Mouse (Mus musculus): ENCODE data around the gene Cpsf6. TPM values are rescaled to one million over a fixed set of nuclear protein-coding genes. Genes with fewer than 3 reads are reported as not detected.

Gene Cpsf6
- polyA plus RNA-seq, 1 experiment: 57.5 TPM

DNA sequence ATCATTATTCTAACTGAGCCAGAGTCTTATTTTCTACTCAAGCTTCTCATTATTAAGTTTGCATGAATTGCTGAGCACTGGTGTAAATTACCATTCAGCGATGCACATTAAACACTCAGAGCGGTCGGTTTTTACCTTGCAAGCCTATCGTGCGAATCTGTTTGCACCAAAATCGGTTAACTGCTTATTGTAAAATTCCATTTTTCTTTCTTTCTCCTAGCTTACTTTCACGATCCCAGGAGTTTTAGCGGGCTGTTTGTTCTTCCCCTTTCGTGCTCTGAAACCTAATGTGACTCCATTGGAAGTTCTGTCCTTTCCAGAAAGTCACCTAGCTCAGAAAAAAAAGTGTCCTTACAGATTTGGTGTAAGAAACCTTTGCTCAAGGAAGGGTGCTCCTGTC, 36.3 kb upstream of the Cpsf6 start:
- Histone ChIP-seq H3K4me1 (ENCODE audit: control insufficient read depth, insufficient read depth, low read length) (peaks cover 16% of the 10 kb centered on the region), H3K27ac (ENCODE audit: insufficient read depth, low read depth, low read length) (no peak overlapping the region), H3K4me3 (ENCODE audit: insufficient read depth, low read depth, low read length) (no peak overlapping the region)
- TF ChIP-seq POLR2A (IDR thresholded peaks at IDR 0.05; ENCODE audit: insufficient read depth, low read depth, low read length): no peak
- TF ChIP-seq CTCF (IDR thresholded peaks at IDR 0.05; ENCODE audit: insufficient read depth, low read depth, low read length): no peak
- 27% methylated on average over 9 of the region's 9 CpGs for whole genome bisulfite sequencing

DNA sequence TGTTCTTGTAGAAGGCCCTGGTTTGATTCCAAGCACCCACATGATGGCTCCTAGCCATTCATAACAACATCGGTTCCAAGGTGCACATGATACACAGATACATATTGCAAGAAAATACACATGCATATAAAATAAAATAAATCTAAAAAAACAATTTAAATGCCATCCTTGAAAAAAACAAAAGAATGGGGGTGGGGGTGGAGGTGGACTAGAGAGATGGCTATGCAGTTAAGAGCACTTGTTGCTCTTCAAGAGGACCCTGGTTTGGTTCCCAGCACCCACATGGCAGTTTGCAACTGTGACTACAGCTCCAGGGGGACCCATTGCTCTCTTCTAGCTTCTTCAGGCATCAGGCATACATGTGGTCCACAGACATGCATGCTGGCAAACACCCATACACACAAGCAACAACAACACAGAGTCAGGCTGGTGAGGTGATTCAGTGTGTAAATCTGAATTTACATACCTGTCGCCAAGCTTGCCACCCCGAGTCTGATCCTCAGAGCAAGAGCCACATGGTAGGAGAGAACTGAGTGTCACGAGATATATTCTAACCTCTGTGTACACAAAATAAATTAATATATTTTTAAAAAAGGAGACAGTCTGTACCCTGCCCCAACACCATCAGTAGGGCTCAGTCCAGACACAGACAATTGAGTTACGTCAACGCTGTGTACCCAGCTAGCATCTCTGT, 35.7 kb upstream of the Cpsf6 start:
- Histone ChIP-seq H3K4me3 (ENCODE audit: insufficient read depth, low read depth, low read length) (no peak overlapping the region), H3K27ac (ENCODE audit: insufficient read depth, low read depth, low read length) (no peak overlapping the region), H3K4me1 (ENCODE audit: control insufficient read depth, insufficient read depth, low read length) (peaks cover 16% of the 10 kb centered on the region)
- WGBS: 47% methylated on average over 6 of the region's 6 CpGs
- TF ChIP-seq CTCF (IDR thresholded peaks at IDR 0.05; ENCODE audit: insufficient read depth, low read depth, low read length) (no peak), POLR2A (IDR thresholded peaks at IDR 0.05; ENCODE audit: insufficient read depth, low read depth, low read length) (no peak)

DNA sequence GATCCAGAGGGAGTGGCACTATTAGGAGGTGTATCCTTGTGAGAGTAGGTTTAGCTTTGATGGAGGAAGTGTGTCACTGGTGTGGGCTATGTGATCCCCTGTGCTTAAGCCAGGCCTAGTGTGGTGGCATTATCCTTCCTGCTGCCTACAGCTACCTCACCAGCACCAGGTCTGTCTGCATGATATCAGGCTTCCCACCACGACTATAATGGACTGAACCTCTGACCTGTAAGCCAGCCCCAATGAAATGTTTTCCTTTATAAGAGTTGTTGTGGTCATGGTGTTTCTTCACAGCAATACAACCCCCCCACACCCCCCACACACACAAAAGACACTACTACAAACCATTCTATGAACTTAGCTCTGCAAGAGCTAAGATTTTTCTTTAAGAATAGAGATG, 34.9 kb upstream of the Cpsf6 start:
- 97% methylated on average over 1 of the region's 1 CpGs for WGBS
- TF ChIP-seq POLR2A (IDR thresholded peaks at IDR 0.05; ENCODE audit: insufficient read depth, low read depth, low read length) (no peak), CTCF (IDR thresholded peaks at IDR 0.05; ENCODE audit: insufficient read depth, low read depth, low read length) (no peak)
- H3K27ac ChIP-seq (ENCODE audit: insufficient read depth, low read depth, low read length): no peak overlapping the region

DNA sequence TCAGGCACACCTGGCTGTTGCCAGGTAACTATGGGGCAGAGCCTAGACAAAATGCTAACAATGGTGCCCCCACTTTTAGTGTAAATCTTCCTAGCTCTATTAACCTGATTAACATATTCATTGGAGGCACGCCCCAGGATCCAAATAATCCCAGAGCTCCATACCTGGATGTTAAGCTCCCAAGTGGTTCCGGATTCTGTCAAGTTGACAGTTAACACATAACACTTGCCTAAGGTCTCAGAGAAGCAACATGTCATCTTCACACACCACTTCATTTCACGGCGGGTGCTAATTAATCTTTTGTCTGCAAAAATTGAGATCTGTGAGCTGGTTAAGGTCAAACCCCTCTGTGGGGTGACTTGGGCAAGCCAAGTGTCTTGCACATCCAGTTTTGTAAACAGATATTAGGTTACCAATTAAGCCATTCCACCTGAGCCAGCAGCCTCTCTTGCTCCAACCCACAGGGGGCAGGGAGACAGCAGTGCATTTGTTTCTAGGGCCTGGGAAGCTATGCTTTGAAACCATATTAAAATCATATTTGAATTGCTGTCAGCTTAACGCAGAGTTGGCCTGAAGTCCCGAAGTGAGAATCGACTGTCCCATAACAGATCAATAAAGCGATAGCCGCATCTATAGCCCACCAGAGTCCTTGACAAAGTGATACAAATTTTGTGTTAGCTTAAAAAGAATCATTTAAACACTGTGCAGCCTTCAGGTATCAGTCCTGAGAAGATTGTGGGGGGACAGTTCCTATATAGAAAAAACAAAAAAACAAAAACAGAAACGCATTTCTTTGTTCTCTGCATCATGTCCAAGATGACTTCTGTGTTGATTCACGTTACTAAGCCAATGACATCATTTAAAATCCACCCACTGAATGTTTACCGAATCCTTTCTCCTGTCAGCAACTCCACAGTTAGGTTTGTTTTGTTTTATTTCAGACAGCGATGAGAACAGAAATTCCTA, 34.0 kb upstream of the Cpsf6 start:
- Histone ChIP-seq H3K4me1 (ENCODE audit: control insufficient read depth, insufficient read depth, low read length) (peaks cover 14% of the 10 kb centered on the region), H3K27ac (ENCODE audit: insufficient read depth, low read depth, low read length) (no peak overlapping the region), H3K4me3 (ENCODE audit: insufficient read depth, low read depth, low read length) (no peak overlapping the region)
- TF ChIP-seq CTCF (IDR thresholded peaks at IDR 0.05; ENCODE audit: insufficient read depth, low read depth, low read length): no peak
- TF ChIP-seq POLR2A (IDR thresholded peaks at IDR 0.05; ENCODE audit: insufficient read depth, low read depth, low read length): no peak
- 83% methylated on average over 13 of the region's 13 CpGs for WGBS

More for the DNA sequence above, 34.9 kb upstream of the Cpsf6 start:
- Histone ChIP-seq H3K4me1 (ENCODE audit: control insufficient read depth, insufficient read depth, low read length) (peaks cover 16% of the 10 kb centered on the region), H3K4me3 (ENCODE audit: insufficient read depth, low read depth, low read length) (no peak overlapping the region)

DNA sequence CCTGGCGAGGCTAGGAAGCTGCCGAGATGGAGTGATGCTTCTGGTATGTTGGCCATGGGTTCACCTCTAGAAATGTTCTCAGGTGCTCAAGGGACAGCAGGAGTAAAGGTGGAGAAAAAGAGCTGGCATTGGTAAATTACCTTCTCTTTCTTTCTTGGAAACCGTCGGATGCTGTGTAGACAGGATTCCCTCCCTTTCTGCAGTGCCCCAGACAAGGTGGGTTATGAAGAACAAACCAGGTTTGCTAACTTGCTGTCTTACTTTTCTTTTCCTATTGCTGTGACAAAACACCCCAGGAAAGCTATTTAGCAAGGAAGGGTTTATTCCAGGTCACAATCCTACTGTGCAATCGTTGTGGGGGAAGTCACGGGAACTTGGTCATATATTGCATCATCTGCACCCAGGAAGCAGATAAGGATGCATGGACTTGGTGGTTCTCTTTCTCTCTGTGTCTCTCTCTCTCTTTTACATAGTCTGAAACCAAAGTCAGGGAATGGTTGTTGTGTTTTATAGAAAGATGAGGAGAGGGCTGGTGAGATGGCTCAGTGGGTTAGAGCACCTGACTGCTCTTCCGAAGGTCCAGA, 32.8 kb upstream of the Cpsf6 start:
- H3K4me3 ChIP-seq (ENCODE audit: insufficient read depth, low read depth, low read length): no peak overlapping the region
- H3K27ac ChIP-seq (ENCODE audit: insufficient read depth, low read depth, low read length): no peak overlapping the region
- H3K4me1 ChIP-seq (ENCODE audit: control insufficient read depth, insufficient read depth, low read length): peaks cover 4% of the 10 kb centered on the region
- TF ChIP-seq CTCF (IDR thresholded peaks at IDR 0.05; ENCODE audit: insufficient read depth, low read depth, low read length): no peak
- TF ChIP-seq POLR2A (IDR thresholded peaks at IDR 0.05; ENCODE audit: insufficient read depth, low read depth, low read length): no peak
- 85% methylated on average over 7 of the region's 7 CpGs for WGBS

DNA sequence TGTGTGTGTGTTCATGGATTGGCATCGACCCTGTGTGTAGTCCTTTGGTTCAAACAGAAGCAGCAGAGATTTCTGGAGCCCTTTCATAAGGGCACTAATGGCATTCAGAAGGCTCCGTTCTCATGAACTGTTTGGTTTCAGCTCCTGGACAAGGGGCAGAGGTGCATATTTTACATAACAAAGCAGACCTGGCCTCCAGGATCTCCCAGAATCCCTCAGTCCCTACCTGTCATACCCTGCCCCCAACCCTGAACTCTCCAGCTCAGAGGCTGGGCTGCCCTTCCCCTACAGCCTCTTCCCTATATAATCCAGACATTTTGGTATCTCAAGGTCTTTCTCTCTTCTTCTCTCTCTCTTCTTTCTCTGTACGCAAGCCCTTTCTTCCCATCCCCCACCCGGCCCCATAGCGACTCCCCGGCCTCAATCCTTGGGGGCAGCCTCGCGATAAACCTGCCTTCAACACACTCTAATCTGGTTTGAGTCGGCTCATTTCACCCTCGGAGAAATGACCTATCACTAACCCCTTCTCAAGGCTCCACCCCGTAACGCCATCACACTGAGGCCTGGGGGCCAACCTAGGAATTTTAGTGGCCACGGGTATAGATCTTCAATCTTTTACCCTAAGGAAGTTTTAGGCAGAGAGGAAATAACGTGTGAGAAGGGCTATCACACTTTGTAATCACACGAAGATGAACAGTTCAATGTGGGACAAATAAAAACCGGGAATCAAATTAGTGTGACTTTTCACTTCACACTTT, 32.1 kb upstream of the Cpsf6 start:
- H3K27ac ChIP-seq (ENCODE audit: insufficient read depth, low read depth, low read length): no peak overlapping the region
- WGBS: 67% methylated on average over 16 of the region's 16 CpGs
- no peak for TF ChIP-seq CTCF (IDR thresholded peaks at IDR 0.05; ENCODE audit: insufficient read depth, low read depth, low read length)
- TF ChIP-seq POLR2A (IDR thresholded peaks at IDR 0.05; ENCODE audit: insufficient read depth, low read depth, low read length): no peak

DNA sequence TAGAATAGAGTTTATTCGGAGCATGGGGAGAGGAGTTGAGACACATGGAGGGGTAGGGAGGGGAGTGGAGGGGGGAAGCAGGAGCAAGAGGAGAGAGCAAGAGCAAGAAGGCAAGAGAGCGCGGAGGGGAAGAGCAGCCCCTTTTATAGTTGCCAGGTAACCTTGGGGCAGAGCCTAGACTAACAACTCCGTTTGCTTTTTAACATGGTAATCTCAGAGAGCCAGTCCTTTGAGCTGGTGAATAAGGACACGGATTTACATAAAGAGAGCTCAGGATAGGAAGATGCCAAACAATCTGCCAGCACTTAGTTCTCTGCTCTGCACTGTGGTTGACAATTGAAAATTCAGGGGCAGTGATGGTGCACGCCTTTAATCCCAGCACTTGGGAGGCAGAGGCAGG, 31.3 kb upstream of the Cpsf6 start:
- WGBS: 67% methylated on average over 6 of the region's 6 CpGs
- no peak overlapping the region for H3K4me3 ChIP-seq (ENCODE audit: insufficient read depth, low read depth, low read length)
- TF ChIP-seq POLR2A (IDR thresholded peaks at IDR 0.05; ENCODE audit: insufficient read depth, low read depth, low read length) (no peak), CTCF (IDR thresholded peaks at IDR 0.05; ENCODE audit: insufficient read depth, low read depth, low read length) (no peak)
- H3K27ac ChIP-seq (ENCODE audit: insufficient read depth, low read depth, low read length): no peak overlapping the region
- no peaks in the 10 kb centered on the region; the same call in 1 of the 2 replicates for H3K4me1 ChIP-seq (ENCODE audit: control insufficient read depth, insufficient read depth, low read length)

More for the DNA sequence above, 32.1 kb upstream of the Cpsf6 start:
- Histone ChIP-seq H3K4me3 (ENCODE audit: insufficient read depth, low read depth, low read length) (no peak overlapping the region), H3K4me1 (ENCODE audit: control insufficient read depth, insufficient read depth, low read length) (no peaks in the 10 kb centered on the region; the same call in 1 of the 2 replicates)

DNA sequence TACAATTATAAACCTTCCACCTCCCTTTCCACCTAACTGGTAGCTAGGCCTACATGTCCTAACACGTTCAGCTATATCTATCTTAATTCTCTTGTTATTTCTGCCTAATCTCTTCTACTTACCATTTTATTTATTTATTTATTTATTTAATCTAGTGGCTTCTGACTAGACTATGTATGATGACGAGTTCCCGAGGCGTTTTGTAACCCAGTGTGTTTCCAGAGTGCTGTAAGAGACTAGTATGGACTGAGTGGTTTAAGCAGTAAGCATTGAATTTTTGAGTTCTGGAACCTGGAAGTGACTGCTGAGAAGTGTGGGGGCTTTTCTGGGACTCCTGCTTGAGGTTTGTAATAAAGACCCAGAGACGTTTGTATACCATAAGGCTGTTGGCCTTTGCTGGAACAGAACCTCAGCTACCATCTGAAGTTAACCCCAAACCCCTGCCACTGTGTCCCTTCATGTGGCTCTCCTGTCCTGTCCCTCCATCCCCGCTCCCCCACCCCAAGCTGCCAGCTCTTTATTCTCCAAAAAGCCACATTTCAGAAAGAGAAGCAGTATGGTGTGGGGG, 30.8 kb upstream of the Cpsf6 start:
- Histone ChIP-seq H3K27ac (ENCODE audit: insufficient read depth, low read depth, low read length) (no peak overlapping the region), H3K4me3 (ENCODE audit: insufficient read depth, low read depth, low read length) (no peak overlapping the region), H3K4me1 (ENCODE audit: control insufficient read depth, insufficient read depth, low read length) (no peaks in the 10 kb centered on the region; the same call in 1 of the 2 replicates)
- 95% methylated on average over 6 of the region's 6 CpGs for WGBS
- TF ChIP-seq POLR2A (IDR thresholded peaks at IDR 0.05; ENCODE audit: insufficient read depth, low read depth, low read length): no peak
